Mouse (Mus musculus): Measurements from ENCODE around the gene Gm37240.

Gene Gm37240

DNA sequence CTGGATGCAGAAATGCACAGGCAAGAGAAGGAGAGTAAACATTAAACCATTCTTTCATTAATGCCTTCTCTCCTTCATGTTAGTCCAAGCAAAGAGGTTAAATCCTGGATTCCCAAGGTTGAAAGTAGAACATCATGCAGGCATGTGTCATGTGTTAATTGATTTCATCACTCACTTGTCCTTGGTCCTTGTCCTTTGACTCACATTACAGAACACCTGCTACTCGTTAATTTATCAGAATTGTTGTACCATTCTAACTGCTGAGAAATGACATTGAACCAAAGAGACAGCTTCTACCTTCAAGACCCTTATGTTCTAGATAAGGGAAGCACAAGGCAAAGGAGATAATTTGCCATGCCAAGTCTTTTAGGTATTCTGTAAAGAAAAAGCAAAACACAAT is 835.1 kb downstream of the Gm37240 start:
- in situ Hi-C loops (cut with MboI, MseI): no loop called here

GRCm38 (mm10) chr3:85048569-85048968 is 838.7 kb downstream of the Gm37240 start:
- in situ Hi-C loops (cut with MboI, MseI): no loop called here

GRCm38 (mm10) chr3:85043679-85044218 is 843.6 kb downstream of the Gm37240 start:
- in situ Hi-C loops (cut with MboI, MseI): no loop called here

GRCm38 (mm10) chr3:85042126-85042525 is 845.2 kb downstream of the Gm37240 start:
- in situ Hi-C loops (cut with MboI, MseI): no loop called here

- in situ Hi-C loops (cut with MboI, MseI): no loop called here
Measured at GRCm38 (mm10) chr3:85029141-85029540, 858.2 kb downstream of the Gm37240 start.

DNA sequence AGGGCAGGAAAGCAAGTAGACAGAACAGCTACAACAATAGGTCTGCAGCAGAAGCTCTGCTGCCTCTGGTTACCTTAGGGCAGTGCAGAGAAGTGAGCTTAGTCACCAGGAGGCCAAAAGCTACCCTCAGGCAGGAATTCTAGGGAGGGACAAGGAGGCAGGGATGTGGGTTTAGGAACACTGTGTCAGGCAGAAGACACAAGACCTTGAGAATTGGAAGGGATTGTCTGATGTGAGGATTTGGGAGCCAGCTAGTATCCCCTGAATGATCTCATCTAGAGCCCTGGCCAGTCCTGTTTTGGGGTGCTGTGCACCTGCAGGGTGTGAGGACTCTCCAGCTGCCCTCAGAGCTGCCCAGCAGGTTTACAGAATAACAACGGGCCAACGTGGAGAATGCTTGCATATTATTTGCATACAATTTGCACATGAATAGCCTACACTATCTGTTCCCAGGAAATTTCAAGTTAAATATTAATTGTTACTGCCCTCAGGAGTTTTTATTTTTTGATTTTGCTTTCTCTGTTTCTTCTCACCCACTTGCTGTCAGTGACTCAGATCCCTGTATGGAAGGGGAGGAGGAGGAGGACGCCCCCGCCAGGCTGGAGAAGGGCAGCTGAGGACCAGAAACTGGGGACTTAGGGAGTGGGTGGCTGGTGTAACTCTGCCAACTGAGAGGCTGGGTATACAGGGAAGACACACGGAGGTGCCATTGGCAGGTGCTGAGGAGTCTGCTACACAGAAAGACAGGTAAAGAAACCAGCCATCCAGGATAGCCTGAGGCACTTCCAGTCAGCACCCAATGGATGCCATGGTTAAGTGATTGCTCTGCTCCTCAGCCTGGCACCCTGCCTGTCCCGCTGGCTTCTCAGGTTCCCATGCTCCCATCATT is 862.3 kb downstream of the Gm37240 start:
- in situ Hi-C loops (cut with MboI, MseI): no loop called here

GRCm38 (mm10) chr3:85024237-85024636 is 863.1 kb downstream of the Gm37240 start:
- in situ Hi-C loops (cut with MboI, MseI): no loop called here

GRCm38 (mm10) chr3:85022800-85023199 is 864.5 kb downstream of the Gm37240 start:
- in situ Hi-C loops (cut with MboI, MseI): no loop called here

- in situ Hi-C loops (cut with MboI, MseI): no loop called here
Measured at GRCm38 (mm10) chr3:85021816-85022215, 865.5 kb downstream of the Gm37240 start.

DNA sequence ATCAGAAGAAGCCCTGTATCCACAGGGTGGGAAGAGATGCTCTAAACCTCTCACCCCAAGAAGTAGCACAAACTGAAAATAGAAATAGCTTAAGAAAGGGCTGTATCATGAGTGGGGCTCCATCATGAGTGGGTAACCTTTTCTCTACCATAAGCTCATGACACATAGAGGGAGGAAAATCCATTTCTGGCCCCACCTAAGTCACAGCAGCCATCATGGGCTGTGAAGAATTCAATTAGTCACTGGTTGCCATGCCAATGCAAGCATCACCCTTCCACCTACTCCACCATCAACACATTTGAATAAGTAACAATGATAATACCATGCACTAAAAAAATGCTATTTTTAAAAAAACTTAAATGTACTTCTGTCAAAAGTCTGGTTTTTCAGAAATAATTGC is 867.2 kb downstream of the Gm37240 start:
- in situ Hi-C loops (cut with MboI, MseI): no loop called here

DNA sequence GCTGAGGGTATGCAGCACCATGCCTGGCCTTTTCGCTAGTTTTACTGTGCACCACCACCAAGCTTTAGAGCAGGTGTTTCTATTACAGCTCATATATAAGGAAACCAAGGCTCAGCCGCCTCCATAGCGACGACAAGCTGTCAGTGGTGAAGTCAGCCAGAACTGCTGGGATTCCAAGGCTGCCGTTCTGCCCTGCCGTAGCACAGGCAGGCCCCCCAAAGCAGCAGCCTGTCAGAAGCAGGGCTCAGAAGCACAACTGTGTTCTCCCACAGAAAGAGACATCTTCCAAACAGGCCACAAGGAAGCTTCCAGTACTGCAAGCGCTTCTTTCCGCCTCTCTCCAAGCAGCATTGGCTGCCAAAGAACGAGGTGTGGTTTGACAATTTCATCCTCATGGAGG is 871.7 kb downstream of the Gm37240 start:
- in situ Hi-C loops (cut with MboI, MseI): no loop called here

- in situ Hi-C loops (cut with MboI, MseI): loop anchor here (5.0 kb wide), 1 partner anchor 84 kb away; no protein-coding TSS in a partner anchor
Measured at GRCm38 (mm10) chr3:85012889-85013288, 874.4 kb downstream of the Gm37240 start.

DNA sequence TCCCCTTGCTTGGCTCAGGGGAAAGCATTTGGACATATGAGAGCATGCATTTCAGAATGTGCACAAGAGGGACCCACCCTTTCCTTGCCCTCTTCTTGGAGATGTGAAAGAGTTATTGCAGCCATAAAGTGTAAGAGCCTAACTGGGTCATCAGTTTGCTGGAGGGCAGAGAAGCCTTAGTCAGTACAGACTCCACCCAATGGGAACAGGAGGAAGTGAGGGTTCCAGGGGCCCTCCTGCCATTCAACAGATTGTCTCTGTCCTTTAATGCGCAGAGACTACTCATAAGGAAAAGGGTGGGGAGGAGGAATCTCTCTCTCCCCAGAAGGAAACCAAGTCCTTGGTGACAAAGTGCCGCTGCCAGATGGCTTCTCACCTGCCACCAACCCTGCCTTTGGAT is 882.1 kb downstream of the Gm37240 start:
- in situ Hi-C loops (cut with MboI, MseI): no loop called here

- in situ Hi-C loops (cut with MboI, MseI): no loop called here
Measured at GRCm38 (mm10) chr3:84988880-84989279, 898.4 kb downstream of the Gm37240 start.

DNA sequence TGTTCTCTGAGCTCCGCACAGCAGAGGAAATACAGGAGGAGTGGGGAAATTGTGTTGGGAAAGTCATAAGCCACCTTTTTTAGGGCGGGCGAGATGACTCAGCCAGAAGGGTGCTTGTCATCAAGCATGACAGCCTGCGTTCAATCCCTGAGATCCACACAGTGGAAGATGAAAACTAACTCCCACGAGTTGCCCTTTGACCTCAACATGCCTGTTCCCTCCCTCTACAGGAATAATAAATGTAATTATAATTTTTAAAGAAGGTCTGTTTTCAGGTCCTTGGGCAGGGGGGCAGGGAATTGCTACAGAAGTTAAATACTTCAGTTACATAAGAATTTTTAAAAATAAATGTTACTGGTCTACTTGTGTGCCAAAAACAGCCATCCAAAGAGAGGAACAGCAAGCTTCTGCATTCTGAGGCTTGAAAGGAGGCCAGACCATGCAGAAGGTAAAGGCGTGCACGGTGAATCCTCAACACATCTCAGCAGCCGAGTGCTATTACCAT is 902.1 kb downstream of the Gm37240 start:
- in situ Hi-C loops (cut with MboI, MseI): no loop called here

GRCm38 (mm10) chr3:84982688-84983087 is 904.6 kb downstream of the Gm37240 start:
- in situ Hi-C loops (cut with MboI, MseI): no loop called here

DNA sequence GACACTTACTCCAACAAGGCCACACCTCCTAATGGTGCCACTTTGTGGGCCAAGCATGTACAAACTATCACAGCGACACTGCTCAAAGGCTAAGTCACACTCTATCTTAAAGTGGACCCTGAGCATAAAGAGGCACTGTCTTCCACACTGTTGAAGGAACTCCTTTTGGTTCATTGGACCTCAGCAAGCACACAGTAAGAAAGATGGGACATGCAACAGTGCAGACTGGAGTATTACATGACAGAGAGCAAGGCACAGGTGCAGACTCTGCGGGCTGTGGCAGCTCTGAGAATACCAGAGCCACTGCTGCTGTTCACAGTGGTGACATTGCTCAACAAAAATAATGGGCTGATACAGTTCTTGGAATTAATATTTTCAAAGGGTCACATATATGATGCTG is 907.2 kb downstream of the Gm37240 start:
- in situ Hi-C loops (cut with MboI, MseI): no loop called here

DNA sequence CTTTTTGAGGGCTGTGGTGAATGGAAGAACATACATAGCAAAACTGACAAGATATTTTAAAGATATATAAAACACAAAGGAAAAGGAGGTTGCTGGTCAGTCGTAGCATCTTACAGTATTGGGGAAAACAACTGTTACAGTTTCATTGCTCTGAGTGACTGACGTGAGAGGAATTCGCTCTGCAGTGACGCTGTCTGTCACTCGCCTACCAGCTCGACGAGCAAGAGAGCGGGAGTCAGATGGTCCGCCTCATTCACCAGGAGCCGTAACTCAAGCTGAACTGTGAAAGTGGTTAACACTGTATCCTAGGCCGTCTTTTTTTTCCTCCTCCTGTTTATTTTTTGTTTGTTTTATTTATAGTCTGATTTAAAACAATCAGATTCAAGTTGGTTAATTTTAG is 908.6 kb downstream of the Gm37240 start:
- in situ Hi-C loops (cut with MboI, MseI): no loop called here

GRCm38 (mm10) chr3:84974193-84974592 is 913.1 kb downstream of the Gm37240 start:
- in situ Hi-C loops (cut with MboI, MseI): no loop called here

GRCm38 (mm10) chr3:84972881-84973280 is 914.4 kb downstream of the Gm37240 start:
- in situ Hi-C loops (cut with MboI, MseI): no loop called here

DNA sequence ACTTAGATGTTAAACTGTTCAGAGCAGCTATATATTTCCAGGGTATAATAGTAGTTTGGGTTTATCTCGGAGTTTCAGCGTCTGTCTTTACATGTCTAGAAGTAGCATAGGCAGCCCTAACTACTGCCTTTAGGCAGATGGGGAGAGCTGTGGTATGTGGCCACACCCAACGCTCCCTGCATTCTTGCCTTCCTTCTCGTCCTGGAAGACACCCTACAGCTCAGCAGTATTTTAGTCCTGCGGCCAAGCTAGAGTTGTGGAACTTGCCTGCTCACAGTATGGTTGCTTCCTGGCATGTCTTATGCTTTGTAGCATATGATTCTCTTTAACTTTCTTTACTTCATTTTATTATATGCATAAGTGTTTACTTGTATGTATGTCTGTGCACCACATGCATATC is 915.8 kb downstream of the Gm37240 start:
- in situ Hi-C loops (cut with MboI, MseI): no loop called here

DNA sequence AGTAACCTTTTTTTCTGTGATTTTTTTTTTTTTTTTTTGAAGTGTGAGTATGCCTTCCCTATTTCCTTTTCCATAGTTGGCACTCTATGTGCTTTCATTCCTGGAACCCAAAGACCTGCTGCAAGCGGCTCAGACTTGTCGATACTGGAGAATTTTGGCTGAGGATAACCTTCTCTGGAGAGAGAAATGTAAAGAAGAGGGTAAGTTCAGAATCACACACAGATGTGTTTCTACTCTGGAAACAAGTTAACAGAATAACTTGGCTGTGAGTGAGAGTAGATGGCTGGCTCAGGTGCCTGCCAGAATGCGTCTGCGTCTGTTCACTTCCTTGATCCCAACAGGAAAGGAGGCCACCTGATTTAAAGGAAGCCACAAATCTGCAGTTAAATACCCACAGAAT is 920.0 kb downstream of the Gm37240 start:
- in situ Hi-C loops (cut with MboI, MseI): no loop called here

- in situ Hi-C loops (cut with MboI, MseI): no loop called here
Measured at GRCm38 (mm10) chr3:84965156-84965555, 922.2 kb downstream of the Gm37240 start.
